Mouse (Mus musculus): Measurements from ENCODE around the gene Suv39h2. TPM values are rescaled to one million over a fixed set of nuclear protein-coding genes. Genes with fewer than 3 reads are reported as not detected.

Gene Suv39h2
- total and polyA plus RNA-seq, 3 experiments, result 9.6 to 17.3 (median 11.4) TPM

GRCm38 (mm10) chr2:3453096-3453495, 21.7 kb downstream of the Suv39h2 start:
- Histone ChIP-seq H3K4me3 (replicated peaks in 1 of 3; ENCODE audit: low read depth in 2 of 3, low read length in 2 of 3, poor library complexity in 1 of 3) (no peak overlapping the region), H3K9me3 (replicated peaks; ENCODE audit: low read length) (no peaks in the 10 kb centered on the region), H3K4me1 (ENCODE audit: control insufficient read depth in 1 of 2, insufficient read depth in 2 of 2) (peaks cover 0 to 10% of the 10 kb centered on the region in 2 experiments; a peak in 2 of 4 replicates), H3K36me3 (replicated peaks in 1 of 2; ENCODE audit: control insufficient read depth in 1 of 2, insufficient read depth in 1 of 2, low read length in 1 of 2) (peaks cover 31 to 86% of the 10 kb centered on the region in 2 experiments), H3K27me3 (replicated peaks) (no peaks in the 10 kb centered on the region), H3K79me2 (replicated peaks; ENCODE audit: control insufficient read depth, extremely low read depth, insufficient read depth, poor library complexity, severe bottlenecking) (no peaks in the 10 kb centered on the region), H3K4me2 (ENCODE audit: insufficient read depth, low read depth, poor library complexity, severe bottlenecking) (no peak overlapping the region), H3K9ac (ENCODE audit: insufficient read depth, low read depth) (no peak overlapping the region), H3K27ac (ENCODE audit: insufficient read depth, low read depth) (no peak overlapping the region)
- DNase-seq (ENCODE audit: extremely low read depth), result no peak
- in situ Hi-C loops (cut with MboI; ENCODE audit: low pct_ligation_motif_present, low pct_unique_long_range_greater_than_20kb, low sequenced_read_pairs), result no loop called here
- dilution Hi-C loops (cut with MboI; ENCODE audit: extremely low pct_ligation_motif_present, extremely low pct_unique_long_range_greater_than_20kb, low sequenced_read_pairs), result no loop called here
- TF ChIP-seq KAT2A (IDR thresholded peaks at IDR 0.05; ENCODE audit: insufficient replicate concordance, low read length), result no peak
- no peak for TF ChIP-seq ZMIZ1 (IDR thresholded peaks at IDR 0.05; ENCODE audit: low read depth, low read length)
- no peak for TF ChIP-seq CHD2 (IDR thresholded peaks at IDR 0.05; ENCODE audit: low read length)
- TF ChIP-seq JUN (IDR thresholded peaks at IDR 0.05; ENCODE audit: insufficient read depth, low read depth, low read length), result no peak
- TF ChIP-seq POLR2AphosphoS2 (IDR thresholded peaks at IDR 0.05; ENCODE audit: low read depth, low read length), result no peak
- no peak for TF ChIP-seq GABPA (IDR thresholded peaks at IDR 0.05; ENCODE audit: insufficient replicate concordance, low read depth, low read length)

- no peak for TF ChIP-seq MAZ (IDR thresholded peaks at IDR 0.05; ENCODE audit: low read depth, low read length)
- no peak for TF ChIP-seq MAFK (IDR thresholded peaks at IDR 0.05; ENCODE audit: insufficient replicate concordance, low read length)
- TF ChIP-seq ELF1 (IDR thresholded peaks at IDR 0.05; ENCODE audit: low read depth, low read length), result no peak
- H3K4me2 ChIP-seq (ENCODE audit: insufficient read depth, low read depth, poor library complexity, severe bottlenecking), result no peak overlapping the region
- H3K4me1 ChIP-seq (ENCODE audit: control insufficient read depth in 1 of 2, insufficient read depth in 2 of 2), result peaks cover 0 to 17% of the 10 kb centered on the region in 2 experiments; a peak in 2 of 4 replicates
- no peak overlapping the region for H3K9ac ChIP-seq (ENCODE audit: insufficient read depth, low read depth)
- no peaks in the 10 kb centered on the region for H3K27me3 ChIP-seq (replicated peaks)
- H3K27ac ChIP-seq (ENCODE audit: insufficient read depth, low read depth), result no peak overlapping the region
- no peak overlapping the region for H3K4me3 ChIP-seq (replicated peaks in 1 of 3; ENCODE audit: low read depth in 2 of 3, low read length in 2 of 3, poor library complexity in 1 of 3)
- H3K79me2 ChIP-seq (replicated peaks; ENCODE audit: control insufficient read depth, extremely low read depth, insufficient read depth, poor library complexity, severe bottlenecking), result no peaks in the 10 kb centered on the region
- in situ Hi-C loops (cut with MboI; ENCODE audit: low pct_ligation_motif_present, low pct_unique_long_range_greater_than_20kb, low sequenced_read_pairs), result no loop called here
- no peak for DNase-seq (ENCODE audit: extremely low read depth)
- dilution Hi-C loops (cut with MboI; ENCODE audit: extremely low pct_ligation_motif_present, extremely low pct_unique_long_range_greater_than_20kb, low sequenced_read_pairs), result no loop called here
- peaks cover 50 to 90% of the 10 kb centered on the region in 2 experiments for H3K36me3 ChIP-seq (replicated peaks in 1 of 2; ENCODE audit: control insufficient read depth in 1 of 2, insufficient read depth in 1 of 2, low read length in 1 of 2)
- no peaks in the 10 kb centered on the region for H3K9me3 ChIP-seq (replicated peaks; ENCODE audit: low read length)
Observed at GRCm38 (mm10) chr2:3449431-3449830, 25.4 kb downstream of the Suv39h2 start.

GRCm38 (mm10) chr2:3445984-3446383, 28.8 kb downstream of the Suv39h2 start:
- no peaks in the 10 kb centered on the region for H3K27me3 ChIP-seq (replicated peaks)
- H3K4me3 ChIP-seq (replicated peaks in 1 of 3; ENCODE audit: low read depth in 2 of 3, low read length in 2 of 3, poor library complexity in 1 of 3), result no peak overlapping the region
- in situ Hi-C loops (cut with MboI; ENCODE audit: low pct_ligation_motif_present, low pct_unique_long_range_greater_than_20kb, low sequenced_read_pairs), result no loop called here
- TF ChIP-seq USF2 (conservative IDR thresholded peaks at IDR 0.05; ENCODE audit: low read depth, low read length), result no peak
- no peak for TF ChIP-seq JUN (IDR thresholded peaks at IDR 0.05; ENCODE audit: insufficient read depth, low read depth, low read length)
- no peak for TF ChIP-seq TBP (conservative IDR thresholded peaks at IDR 0.05; ENCODE audit: low read depth, low read length)
- TF ChIP-seq POLR2AphosphoS2 (IDR thresholded peaks at IDR 0.05; ENCODE audit: low read depth, low read length), result no peak
- TF ChIP-seq PAX5 (IDR thresholded peaks at IDR 0.05; ENCODE audit: low read length), result no peak
- no peak for TF ChIP-seq USF1 (IDR thresholded peaks at IDR 0.05; ENCODE audit: low read depth, low read length)
- TF ChIP-seq JUND (conservative IDR thresholded peaks at IDR 0.05; ENCODE audit: low read depth, low read length), result no peak
- no peak for TF ChIP-seq ELF1 (IDR thresholded peaks at IDR 0.05; ENCODE audit: low read depth, low read length)
- TF ChIP-seq BHLHE40 (IDR thresholded peaks at IDR 0.05; ENCODE audit: low read depth, low read length), result no peak
- no peak for TF ChIP-seq SIN3A (IDR thresholded peaks at IDR 0.05; ENCODE audit: low read length)
- no peaks in the 10 kb centered on the region for H3K79me2 ChIP-seq (replicated peaks; ENCODE audit: control insufficient read depth, extremely low read depth, insufficient read depth, poor library complexity, severe bottlenecking)
- H3K27ac ChIP-seq (ENCODE audit: insufficient read depth, low read depth), result no peak overlapping the region
- peaks cover 50 to 92% of the 10 kb centered on the region in 2 experiments for H3K36me3 ChIP-seq (replicated peaks in 1 of 2; ENCODE audit: control insufficient read depth in 1 of 2, insufficient read depth in 1 of 2, low read length in 1 of 2)
- H3K4me1 ChIP-seq (ENCODE audit: control insufficient read depth in 1 of 2, insufficient read depth in 2 of 2), result peaks cover 0 to 17% of the 10 kb centered on the region in 2 experiments; a peak in 2 of 4 replicates
- no peak overlapping the region for H3K4me2 ChIP-seq (ENCODE audit: insufficient read depth, low read depth, poor library complexity, severe bottlenecking)
- no peak overlapping the region for H3K9ac ChIP-seq (ENCODE audit: insufficient read depth, low read depth)
- dilution Hi-C loops (cut with MboI; ENCODE audit: extremely low pct_ligation_motif_present, extremely low pct_unique_long_range_greater_than_20kb, low sequenced_read_pairs), result no loop called here
- no peak for DNase-seq (ENCODE audit: extremely low read depth)
- no peaks in the 10 kb centered on the region for H3K9me3 ChIP-seq (replicated peaks; ENCODE audit: low read length)

Data from CH12.LX (cell line).